Mouse (Mus musculus) spleen, adult 2 months (tissue): ENCODE results near the gene Mapk8ip1. TPM values are rescaled to one million over a fixed set of nuclear protein-coding genes. Genes with fewer than 3 reads are reported as not detected.

Experiments used
- DNase-seq, 2 experiments: peaks; one replicate each; pipeline versions ENCODE4 v3.0.0 to v3.0.0-alpha.2; 2012 to 2021; ENCODE audit warnings: low spot score in 2 of 2, low read depth in 1 of 2
- H3K27ac ChIP-seq: fragments of 200-500 bp; 2 replicates; pipeline ENCODE4 v1.5.1; 2012; ENCODE audit warnings: low read length, inconsistent platforms; ENCODE audit not compliant: insufficient read depth
- H3K27me3 ChIP-seq: fragments of 200-500 bp; 2 replicates; pipeline ENCODE4 v1.6.1; 2012; ENCODE audit warnings: mild to moderate bottlenecking, moderate library complexity, low read length, inconsistent platforms; ENCODE audit not compliant: control insufficient read depth, insufficient read depth
- H3K36me3 ChIP-seq: fragments of 200-500 bp; 2 replicates; pipeline ENCODE4 v1.6.1; 2012; ENCODE audit warnings: mild to moderate bottlenecking, low read length, inconsistent platforms; ENCODE audit not compliant: control insufficient read depth, insufficient read depth
- H3K4me1 ChIP-seq: fragments of 200-500 bp; 2 replicates; pipeline ENCODE4 v1.6.1; 2011; ENCODE audit warnings: inconsistent platforms; ENCODE audit not compliant: control insufficient read depth, insufficient read depth, insufficient read length
- H3K4me3 ChIP-seq: fragments of 200-500 bp; 2 replicates; pipeline ENCODE4 v1.5.1; 2011; ENCODE audit warnings: mild to moderate bottlenecking, inconsistent platforms; ENCODE audit not compliant: insufficient read depth, insufficient read length; ENCODE audit errors: extremely low read depth
- CTCF ChIP-seq: fragments of 200-500 bp; IDR thresholded peaks from 2 replicates; pipeline ENCODE4 v1.5.1; 2011; ENCODE audit warnings: mild to moderate bottlenecking, inconsistent platforms; ENCODE audit not compliant: insufficient read depth, insufficient read length, insufficient replicate concordance; ENCODE audit errors: extremely low read depth
- POLR2A ChIP-seq: fragments of 200-500 bp; IDR thresholded peaks from 2 replicates; pipeline ENCODE4 v1.6.1; 2011; ENCODE audit warnings: low read depth, low read length, inconsistent platforms
- WGBS: fragments of 180-500 bp; shearing (Covaris S2); methylation state at CpG from one replicate; pipeline ENCODE4 v1.1.7; 2018; 5-methylcytosine and 5-hydroxymethylcytosine counted together
- polyA plus RNA-seq: library from polyadenylated mRNA; depleted of rRNA; stranded (reverse); fragments of >200 nt; gene quantifications from 2 replicates; pipeline ENCODE4 v1.2.3, GENCODE M21; 2012

Gene Mapk8ip1
- polyA plus RNA-seq, 1 experiment = 5.0 TPM

GRCm38 (mm10) chr2:92370375-92370774 lies 30.7 kb downstream of the Mapk8ip1 start:
- TF ChIP-seq POLR2A = no peak
- no peak for DNase-seq

GRCm38 (mm10) chr2:92367383-92368029 lies 33.6 kb downstream of the Mapk8ip1 start:
- no peak overlapping the region for H3K4me3 ChIP-seq
- 64% methylated on average over 20 of the region's 20 CpGs for WGBS
- peaks cover 10% of the 10 kb centered on the region for H3K4me1 ChIP-seq
- H3K27ac ChIP-seq = no peak overlapping the region
- peaks cover 5% of the 10 kb centered on the region; the same call in 1 of the 2 replicates for H3K36me3 ChIP-seq
- DNase-seq = no peak
- no peak for TF ChIP-seq CTCF
- TF ChIP-seq POLR2A = no peak
- H3K27me3 ChIP-seq = peaks cover 11% of the 10 kb centered on the region

More at GRCm38 (mm10) chr2:92370375-92370774, 30.7 kb downstream of the Mapk8ip1 start:
- WGBS = 28% methylated on average over 19 of the region's 19 CpGs
- Histone ChIP-seq H3K36me3 (no peaks in the 10 kb centered on the region), H3K27ac (no peak overlapping the region), H3K4me1 (peaks cover 10% of the 10 kb centered on the region), H3K4me3 (peak overlapping the region; percentile 50; the same call in 1 of the 2 replicates), H3K27me3 (peaks cover 11% of the 10 kb centered on the region)

DNA sequence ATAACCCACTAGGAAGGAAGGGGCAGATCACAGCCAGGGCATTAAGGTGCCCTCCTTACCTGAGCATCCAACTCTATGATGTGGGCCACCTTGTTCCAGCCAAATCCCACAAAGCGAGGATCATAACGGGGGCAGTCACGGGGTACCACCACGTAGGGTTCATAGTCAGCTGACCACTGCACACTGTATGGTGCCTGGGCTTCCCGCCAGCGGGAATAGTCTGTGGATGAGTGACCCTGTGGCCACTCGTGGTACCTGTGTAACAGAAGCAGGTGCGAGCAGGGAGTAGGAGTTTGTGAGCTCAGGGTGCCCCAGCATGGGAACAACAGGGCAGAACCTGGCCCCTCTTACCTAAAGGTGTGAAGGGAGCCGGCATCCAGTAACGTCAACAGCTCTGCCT lies 35.5 kb downstream of the Mapk8ip1 start:
- TF ChIP-seq CTCF (no peak), POLR2A (no peak)
- 91% methylated on average over 10 of the region's 10 CpGs for WGBS
- peaks cover 5% of the 10 kb centered on the region; the same call in 1 of the 2 replicates for H3K27me3 ChIP-seq
- no peak overlapping the region for H3K4me3 ChIP-seq
- H3K4me1 ChIP-seq = peaks cover 4% of the 10 kb centered on the region
- peaks cover 5% of the 10 kb centered on the region; the same call in 1 of the 2 replicates for H3K36me3 ChIP-seq
- DNase-seq = no peak
- no peak overlapping the region for H3K27ac ChIP-seq

DNA sequence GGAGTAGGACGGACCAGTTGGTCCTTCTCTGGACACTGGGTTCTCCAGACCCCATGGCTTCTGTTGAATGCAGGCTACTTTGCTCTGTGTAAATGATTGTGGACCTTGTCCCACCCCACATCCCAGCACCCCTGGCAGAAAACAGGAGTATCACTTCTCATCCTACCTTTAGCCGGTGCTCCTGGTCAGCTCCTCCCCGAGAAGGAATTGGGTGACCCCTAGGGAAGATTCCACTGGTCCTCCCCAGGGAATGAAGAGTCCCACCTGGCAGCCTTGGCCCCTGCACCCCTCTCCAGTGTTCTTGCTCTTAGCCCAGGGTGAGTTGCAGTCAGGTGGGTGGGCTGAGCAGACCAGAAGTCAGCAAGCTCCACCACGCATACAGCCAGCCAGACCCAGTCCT lies 37.0 kb downstream of the Mapk8ip1 start:
- WGBS = 90% methylated on average over 4 of the region's 4 CpGs
- TF ChIP-seq CTCF = no peak
- no peak for TF ChIP-seq POLR2A
- no peak for DNase-seq
- Histone ChIP-seq H3K27me3 (no peaks in the 10 kb centered on the region), H3K27ac (no peak overlapping the region), H3K36me3 (peaks cover 11% of the 10 kb centered on the region), H3K4me1 (no peaks in the 10 kb centered on the region), H3K4me3 (no peak overlapping the region)

DNA sequence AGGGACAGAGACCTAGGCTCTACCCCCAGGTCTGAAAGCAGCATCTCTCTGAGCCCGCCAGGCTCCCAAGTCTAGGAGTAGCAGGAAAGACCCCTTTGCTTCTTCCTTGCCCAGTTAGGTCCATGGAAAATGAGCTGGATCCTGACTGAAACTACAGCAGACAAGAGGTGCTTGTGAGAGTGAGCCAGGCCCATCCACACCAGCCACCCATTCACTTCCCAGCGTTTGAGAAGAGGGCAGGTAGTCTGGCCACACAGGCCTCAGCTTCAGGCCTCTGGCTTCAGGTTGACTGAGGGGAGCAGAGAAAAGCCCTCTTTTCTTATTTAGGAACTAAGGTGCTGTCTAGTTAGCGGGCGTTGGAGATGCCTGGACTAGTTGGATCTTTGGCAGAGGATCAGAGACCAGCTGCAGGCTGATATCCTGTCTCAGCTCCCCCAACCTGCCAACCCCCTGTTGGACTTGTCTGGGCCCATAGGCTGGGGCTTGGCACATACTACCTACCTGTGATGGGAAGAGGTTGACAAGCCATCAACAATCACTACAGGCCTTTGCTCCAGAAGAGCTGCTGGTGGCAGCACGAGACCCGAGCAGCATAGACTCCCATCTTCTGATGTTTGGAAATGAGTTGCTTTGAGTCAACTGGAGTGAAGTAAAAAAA lies 38.4 kb downstream of the Mapk8ip1 start:
- H3K36me3 ChIP-seq = peaks cover 21% of the 10 kb centered on the region
- H3K4me1 ChIP-seq = no peaks in the 10 kb centered on the region
- H3K4me3 ChIP-seq = no peak overlapping the region
- 88% methylated on average over 6 of the region's 6 CpGs for WGBS
- TF ChIP-seq POLR2A (no peak), CTCF (no peak)
- H3K27ac ChIP-seq = no peak overlapping the region
- no peaks in the 10 kb centered on the region for H3K27me3 ChIP-seq
- DNase-seq = no peak

DNA sequence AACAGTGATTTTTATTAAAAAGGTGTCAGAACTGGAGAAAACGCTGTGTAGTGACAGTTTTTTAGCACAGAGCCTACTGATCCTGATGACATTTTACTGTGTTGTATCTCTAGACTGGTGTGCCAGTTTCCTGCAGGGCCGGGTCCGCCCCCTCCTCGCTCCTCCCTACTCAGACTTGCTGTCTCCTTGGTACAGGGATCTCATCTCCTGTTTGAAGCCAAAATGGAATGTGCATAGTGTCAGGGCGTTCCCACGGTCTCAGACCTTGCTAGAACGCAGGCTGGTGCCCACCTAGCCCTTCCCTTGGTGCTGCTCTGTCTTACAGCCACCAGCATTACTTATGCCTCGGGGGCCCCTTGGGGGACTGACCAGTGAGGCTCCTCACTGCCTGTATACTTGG lies 39.3 kb downstream of the Mapk8ip1 start:
- Histone ChIP-seq H3K4me3 (no peak overlapping the region), H3K4me1 (no peaks in the 10 kb centered on the region), H3K27ac (no peak overlapping the region), H3K36me3 (peaks cover 27% of the 10 kb centered on the region), H3K27me3 (no peaks in the 10 kb centered on the region)
- 96% methylated on average over 8 of the region's 8 CpGs for WGBS
- no peak for DNase-seq
- TF ChIP-seq CTCF = no peak
- TF ChIP-seq POLR2A = no peak

DNA sequence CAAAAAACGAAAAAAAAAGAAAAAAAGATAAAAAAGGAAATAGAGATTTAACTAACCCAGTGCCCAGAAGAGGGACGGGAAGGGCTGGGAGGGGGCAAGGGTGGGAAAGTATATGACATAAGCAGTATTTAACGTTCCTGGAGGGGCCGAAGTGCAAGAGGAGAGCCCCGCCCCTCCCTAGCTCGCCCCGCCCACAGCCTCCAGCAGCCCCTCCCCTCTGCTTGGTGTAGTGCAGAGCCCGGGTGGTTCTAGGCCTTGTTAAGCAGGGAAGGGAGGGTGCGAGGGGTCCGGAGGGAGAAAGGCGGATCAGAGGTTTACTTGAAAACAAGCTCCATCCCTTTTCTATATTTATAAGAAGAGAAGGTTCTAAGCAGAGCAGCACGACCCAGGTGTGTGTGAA lies 40.2 kb downstream of the Mapk8ip1 start:
- H3K4me1 ChIP-seq = no peaks in the 10 kb centered on the region
- DNase-seq = no peak
- H3K36me3 ChIP-seq = peaks cover 27% of the 10 kb centered on the region
- no peaks in the 10 kb centered on the region for H3K27me3 ChIP-seq
- H3K4me3 ChIP-seq = no peak overlapping the region
- TF ChIP-seq CTCF = no peak
- TF ChIP-seq POLR2A = no peak
- WGBS = 74% methylated on average over 12 of the region's 12 CpGs
- no peak overlapping the region for H3K27ac ChIP-seq
